Mouse (Mus musculus) common myeloid progenitor, adult 5-6 weeks (primary cell): ENCODE results near the gene Notch4. TPM values are rescaled to one million over a fixed set of nuclear protein-coding genes. Genes with fewer than 3 reads are reported as not detected.
"Not testable (repeated sequence)": the region's sequence is repeated elsewhere in the genome, so short reads cannot be mapped to it uniquely, and the experiment has no call there.

Experiments
- ATAC-seq: replicated peaks from 2 replicates; pipeline ENCODE4 v1.8.0; 2016; ENCODE audit warnings: low read depth, mild to moderate bottlenecking, moderate TSS enrichment, inconsistent platforms; ENCODE audit not compliant: poor library complexity, severe bottlenecking
- total RNA-seq: library from RNA; stranded (forward); fragments of 200-1000, 187-1606 nt; gene quantifications from 2 replicates; pipeline ENCODE4 v1.2.3, GENCODE M21; 2017

The Notch4 gene
- total RNA-seq = 1.5 TPM in 1 of 2 replicates, not detected in the other

GRCm38 (mm10) chr17:34564003-34564421 is at the start of gene Notch4:
Gene Notch4 (plus strand): TSS chr17:34564268.
- peak; percentile 50 for ATAC-seq

GRCm38 (mm10) chr17:34516514-34516913 is 47.6 kb upstream of the Notch4 start:
- no peak for ATAC-seq

DNA sequence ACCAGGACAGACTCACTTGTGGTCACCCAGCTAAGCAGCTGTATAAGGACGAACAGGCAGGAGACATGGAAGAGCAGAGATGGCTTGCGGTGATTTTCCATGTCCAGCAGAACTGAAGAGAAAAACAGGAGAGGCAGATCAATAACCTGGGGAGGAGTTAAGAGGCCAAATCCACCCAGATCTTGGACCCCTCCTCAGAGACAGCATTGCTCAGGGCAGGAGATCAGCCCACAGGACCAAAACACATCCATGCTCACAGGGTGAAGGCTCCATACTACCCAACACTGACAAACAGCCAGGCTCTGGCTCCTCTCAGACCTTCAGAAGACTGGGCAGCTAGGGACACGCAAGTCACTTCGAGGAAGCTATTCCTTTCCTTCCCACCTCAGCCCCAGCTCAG is 46.8 kb upstream of the Notch4 start, which contains the start of gene Btnl6:
Btnl6 (minus strand) TSS at position 101 of the 400 bp plus-strand sequence.
- no peak for ATAC-seq

GRCm38 (mm10) chr17:34517795-34518194 is 46.3 kb upstream of the Notch4 start:
- no peak for ATAC-seq

GRCm38 (mm10) chr17:34518571-34518970 is 45.5 kb upstream of the Notch4 start:
- not testable (repeated sequence) for ATAC-seq

- ATAC-seq = no peak
Measured at GRCm38 (mm10) chr17:34519001-34519400, 45.1 kb upstream of the Notch4 start.

GRCm38 (mm10) chr17:34532671-34533070 is 31.4 kb upstream of the Notch4 start:
- no peak for ATAC-seq

DNA sequence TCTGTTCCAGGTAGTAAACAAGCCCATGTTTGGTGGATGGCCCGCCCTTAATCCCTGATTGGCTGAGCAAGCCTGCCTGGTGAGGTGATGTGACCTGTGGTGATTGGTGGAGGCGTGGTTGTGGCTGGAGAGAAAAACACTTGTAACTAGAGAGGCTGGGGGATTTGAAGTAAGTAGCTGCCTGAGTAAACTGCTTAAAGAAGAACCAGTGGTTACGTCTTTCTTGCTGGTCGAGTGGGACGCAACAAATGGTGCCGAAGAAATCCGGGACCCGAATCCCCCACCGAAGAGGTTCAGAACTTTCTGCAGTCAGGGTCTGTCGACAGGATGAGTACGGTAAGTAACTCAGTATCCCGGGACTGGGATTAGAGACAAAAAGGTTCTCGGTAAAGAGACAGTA is 20.5 kb upstream of the Notch4 start:
- ATAC-seq = not testable (repeated sequence)

DNA sequence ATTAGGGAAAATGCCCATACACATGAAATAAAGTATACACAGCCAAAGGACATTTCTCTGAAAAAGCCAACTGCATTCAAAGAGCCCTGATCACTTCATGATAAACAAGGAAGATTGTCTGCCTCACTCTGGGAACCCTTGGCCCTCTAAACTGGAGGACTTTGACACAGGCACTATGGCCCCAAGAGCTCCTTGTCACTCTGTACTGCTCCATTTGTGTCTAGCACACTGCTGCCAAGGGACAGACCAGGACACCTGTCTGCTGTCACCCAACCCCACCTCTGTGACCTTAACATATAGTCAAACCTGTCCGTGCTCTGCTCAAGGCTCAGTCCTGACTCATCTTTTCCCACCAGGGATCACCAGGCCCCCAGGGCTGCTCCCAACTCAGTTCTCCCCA is 17.3 kb upstream of the Notch4 start:
- ATAC-seq = no peak

DNA sequence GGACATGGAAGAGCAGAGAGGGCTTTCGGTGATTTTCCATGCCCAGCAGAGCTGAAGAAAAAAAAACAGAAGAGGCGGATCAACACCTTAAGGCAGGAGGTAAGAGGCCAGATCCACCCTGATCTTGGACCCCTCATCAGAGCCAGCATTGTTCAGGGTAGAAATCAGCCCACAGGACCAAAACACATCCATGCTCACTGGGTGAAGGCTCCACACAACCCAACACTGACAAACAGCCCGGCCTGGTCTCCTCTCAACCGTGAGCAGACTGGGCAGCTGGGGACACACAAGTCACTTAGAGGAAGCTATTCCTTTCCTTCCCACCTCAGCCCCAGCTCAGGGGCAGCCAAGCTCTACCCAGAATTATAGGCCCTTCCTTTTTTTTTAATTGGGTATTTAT is 16.5 kb upstream of the Notch4 start:
- no peak for ATAC-seq

DNA sequence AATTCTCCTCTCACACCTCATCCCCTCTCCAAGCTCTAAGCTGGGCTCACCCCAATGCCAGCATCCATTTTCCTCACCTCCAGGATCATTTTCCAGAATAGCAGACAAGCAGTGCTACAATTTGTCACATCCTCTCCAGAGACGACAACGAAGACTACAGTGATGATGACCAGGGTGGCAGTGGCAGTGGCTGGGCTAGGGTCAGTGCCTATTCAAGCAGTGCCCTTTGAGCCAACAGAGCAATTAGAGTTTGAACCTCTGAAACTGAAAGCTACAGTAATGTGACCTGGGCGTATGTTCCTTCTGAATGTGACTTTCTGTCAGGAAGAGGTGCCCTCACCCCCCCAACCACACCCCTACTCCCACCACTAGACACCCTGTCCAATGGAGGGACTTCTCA is 14.9 kb upstream of the Notch4 start:
- no peak for ATAC-seq

GRCm38 (mm10) chr17:34549843-34550242 is 14.2 kb upstream of the Notch4 start:
- no peak for ATAC-seq

DNA sequence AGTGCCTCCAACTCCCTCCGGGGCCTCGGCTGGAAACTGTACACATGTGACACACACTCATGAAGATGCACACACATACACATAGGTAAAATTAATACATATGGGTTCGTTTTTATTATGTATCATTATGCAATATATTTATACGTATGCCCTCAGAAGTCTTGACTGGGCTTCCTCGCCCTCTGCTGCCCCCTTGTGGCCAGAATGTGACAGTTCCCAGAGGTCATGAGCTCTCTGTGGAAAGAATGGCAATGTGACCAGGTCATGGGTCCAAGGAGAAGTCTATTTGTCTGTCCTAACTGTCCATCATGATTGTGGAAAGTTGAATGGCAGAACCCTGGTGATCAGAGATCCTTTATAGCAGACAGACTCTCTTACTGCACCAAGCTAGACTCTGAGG is 8.6 kb upstream of the Notch4 start:
- ATAC-seq = peak; percentile 80

- ATAC-seq = no peak
Measured at GRCm38 (mm10) chr17:34556406-34556805, 7.7 kb upstream of the Notch4 start.

DNA sequence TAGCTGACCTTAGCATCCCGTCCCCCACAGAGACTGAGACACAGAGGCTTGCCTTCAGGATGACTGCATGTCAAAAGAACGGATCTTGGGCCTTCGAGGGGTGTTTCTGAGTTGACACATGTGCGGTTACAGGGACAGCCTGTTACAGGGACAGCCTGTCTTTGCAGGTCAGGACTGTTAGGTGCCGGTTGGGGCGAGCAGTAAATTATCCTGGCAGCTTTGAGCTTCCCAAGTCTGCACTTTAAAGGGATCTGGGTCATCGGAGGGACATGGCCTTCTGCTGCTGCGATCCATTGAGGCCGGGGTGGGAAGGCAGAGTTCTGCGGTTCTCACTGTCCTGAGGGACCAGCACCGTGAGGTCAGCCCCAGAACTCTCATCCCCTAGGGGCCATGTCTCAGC is 6.7 kb upstream of the Notch4 start:
- no peak for ATAC-seq

- no peak for ATAC-seq
Measured at GRCm38 (mm10) chr17:34559116-34559515, 5.0 kb upstream of the Notch4 start.

DNA sequence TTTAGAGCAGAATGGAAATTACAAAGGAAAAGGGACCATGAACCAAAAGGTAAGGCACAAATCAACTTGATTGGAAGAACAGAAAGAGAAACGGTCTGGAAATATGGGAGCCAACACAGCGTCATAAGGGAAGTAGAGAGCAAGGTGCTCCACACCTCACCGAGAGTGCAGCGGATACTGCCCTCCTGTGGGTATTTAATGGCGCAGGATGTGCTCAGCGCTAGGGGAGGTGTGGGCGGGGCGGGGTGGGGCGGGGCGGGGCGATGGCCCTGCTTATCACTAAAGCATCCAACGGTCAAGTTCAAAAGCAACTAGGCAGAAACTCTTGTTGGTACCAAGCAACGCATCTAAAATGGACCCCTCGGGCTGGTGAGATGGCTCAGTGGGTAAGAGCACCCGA is 4.2 kb upstream of the Notch4 start:
- no peak for ATAC-seq

DNA sequence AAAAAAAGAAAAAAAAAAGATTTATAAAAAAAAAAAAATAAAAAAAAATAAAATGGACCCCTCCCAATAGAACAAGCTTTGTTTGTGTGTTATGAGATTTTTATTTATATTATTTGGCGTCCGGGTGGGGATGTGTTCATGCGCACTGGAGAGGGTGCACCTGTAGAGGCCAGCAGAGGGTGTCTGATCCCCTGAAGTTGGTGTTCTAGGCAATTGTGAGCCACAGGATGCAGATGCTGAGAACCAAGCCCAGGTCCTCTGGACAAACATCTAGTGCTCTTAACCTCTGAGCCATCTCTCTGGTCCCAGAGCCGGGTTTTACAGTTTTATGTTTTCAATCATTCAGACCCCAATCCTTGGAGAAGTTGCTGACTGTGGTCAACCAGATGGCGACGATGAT is 3.6 kb upstream of the Notch4 start:
- ATAC-seq = no peak

- ATAC-seq = peak; percentile 71
Measured at GRCm38 (mm10) chr17:34561200-34561599, 2.9 kb upstream of the Notch4 start.

- no peak for ATAC-seq
Measured at GRCm38 (mm10) chr17:34562595-34562994, 1.5 kb upstream of the Notch4 start.

GRCm38 (mm10) chr17:34563354-34563753 is 714 bp upstream of the Notch4 start:
- ATAC-seq = no peak

DNA sequence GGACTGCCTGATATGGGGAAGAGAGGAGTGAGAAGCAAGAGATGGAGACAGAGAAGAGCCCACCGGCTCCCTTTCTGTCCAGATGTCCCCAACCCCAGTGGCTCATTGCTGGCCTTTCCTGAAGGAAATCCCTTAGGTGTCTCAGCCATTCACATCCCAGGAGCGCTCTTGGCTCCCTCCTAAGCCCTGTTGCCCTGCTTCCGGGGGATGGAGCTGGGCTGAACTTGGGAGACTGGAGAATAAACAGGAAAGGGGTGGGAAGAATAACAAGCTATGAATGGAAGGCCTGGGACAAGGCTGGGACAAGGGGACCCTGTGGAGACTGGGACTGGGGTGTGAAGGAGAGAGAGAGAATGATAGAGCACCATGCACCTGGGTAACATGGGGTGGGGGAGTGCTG is 728 bp downstream of the Notch4 start:
- ATAC-seq = no peak

- no peak for ATAC-seq
Measured at GRCm38 (mm10) chr17:34567311-34567710, 3.2 kb downstream of the Notch4 start.
